Mouse (Mus musculus): ENCODE data around the gene Reps1. TPM values are rescaled to one million over a fixed set of nuclear protein-coding genes. Genes with fewer than 3 reads are reported as not detected.
A peak's percentile ranks its signal among the peaks of the same experiment; 100 is the strongest.

Gene Reps1
- 10 to 100 TPM; 65.3 to 73.0 TPM for total RNA-seq (2021)
- long read RNA-seq, experiment 1, transcript Reps1-201 (20 exons, 2,595 nt) = major isoform, 13 of 50 reads
- long read RNA-seq, experiment 1, transcript Reps1-210 (19 exons, 2,537 nt) = minor isoform, 6 of 50 reads
- long read RNA-seq, experiment 1, partial matches to known transcripts = 5 of 50 reads
- long read RNA-seq, experiment 1, other reads (novel, unspliced or antisense) = 26 of 50 reads
- long read RNA-seq, experiment 2, transcript Reps1-201 (20 exons, 2,595 nt) = major isoform, 14 of 58 reads
- long read RNA-seq, experiment 2, partial matches to known transcripts = 7 of 58 reads
- long read RNA-seq, experiment 2, other reads (novel, unspliced or antisense) = 33 of 58 reads

GRCm38 (mm10) chr10:18055696-18056390 lies at the start of gene Reps1:
TSS of gene Reps1 (plus strand) at chr10:18055861.
- peak; percentile 36 to 50 for DNase-seq (ENCODE audit: extremely low spot score in 1 of 2, low spot score in 2 of 2)
- no peak for TF ChIP-seq CTCF (IDR thresholded peaks at IDR 0.05)
- H3K4me3 ChIP-seq = peak within 1 kb of the TSS; percentile 95
- intact Hi-C loops (cut with DNase I) = loop anchor here (1.0 to 10.0 kb wide), 5 partner anchors 33 to 321 kb away; partner anchors contain the start of genes Abracl and Heca
- peak within 1 kb of the TSS; percentile 86 for H3K27ac ChIP-seq

GRCm38 (mm10) chr10:18006756-18007155 lies 48.9 kb upstream of the Reps1 start:
- no peak for TF ChIP-seq CTCF (IDR thresholded peaks at IDR 0.05)
- Histone ChIP-seq H3K27ac (no peak overlapping the region), H3K4me3 (no peak overlapping the region)
- DNase-seq (ENCODE audit: extremely low spot score in 1 of 2, low spot score in 2 of 2) = no peak
- intact Hi-C loops (cut with DNase I) = loop anchor here (5.0 kb wide), 1 partner anchor 99 kb away; no protein-coding TSS in a partner anchor

- Histone ChIP-seq H3K4me3 (no peak overlapping the region), H3K27ac (peak overlapping the region; percentile 28; the same call in 1 of the 2 replicates)
- no peak for DNase-seq (ENCODE audit: extremely low spot score in 1 of 2, low spot score in 2 of 2)
- TF ChIP-seq CTCF (IDR thresholded peaks at IDR 0.05) = no peak
- intact Hi-C loops (cut with DNase I) = loop anchor here (5.0 kb wide), 1 partner anchor 100 kb away; no protein-coding TSS in a partner anchor
These were observed 48.4 kb upstream of the Reps1 start for GRCm38 (mm10) chr10:18007243-18007642.

- TF ChIP-seq CTCF (IDR thresholded peaks at IDR 0.05) = no peak
- no peak for DNase-seq (ENCODE audit: extremely low spot score in 1 of 2, low spot score in 2 of 2)
- intact Hi-C loops (cut with DNase I) = loop anchor here (1.0 to 5.0 kb wide), 2 partner anchors 58 to 101 kb away; no protein-coding TSS in a partner anchor
- no peak overlapping the region for H3K27ac ChIP-seq
- no peak overlapping the region for H3K4me3 ChIP-seq
These were observed 47.5 kb upstream of the Reps1 start for GRCm38 (mm10) chr10:18008118-18008517.

- TF ChIP-seq CTCF (IDR thresholded peaks at IDR 0.05) = no peak
- Histone ChIP-seq H3K27ac (no peak overlapping the region), H3K4me3 (no peak overlapping the region)
- no peak for DNase-seq (ENCODE audit: extremely low spot score in 1 of 2, low spot score in 2 of 2)
- intact Hi-C loops (cut with DNase I) = loop anchor here (5.0 kb wide), 1 partner anchor 102 kb away; no protein-coding TSS in a partner anchor
These were observed 45.9 kb upstream of the Reps1 start for GRCm38 (mm10) chr10:18009744-18010143.

GRCm38 (mm10) chr10:18011761-18012160 lies 43.9 kb upstream of the Reps1 start:
- no peak for TF ChIP-seq CTCF (IDR thresholded peaks at IDR 0.05)
- intact Hi-C loops (cut with DNase I) = no loop called here
- DNase-seq (ENCODE audit: extremely low spot score in 1 of 2, low spot score in 2 of 2) = no peak
- H3K27ac ChIP-seq = no peak overlapping the region
- H3K4me3 ChIP-seq = no peak overlapping the region

GRCm38 (mm10) chr10:18020443-18020842 lies 35.2 kb upstream of the Reps1 start:
- TF ChIP-seq CTCF (IDR thresholded peaks at IDR 0.05) = no peak
- DNase-seq (ENCODE audit: extremely low spot score in 1 of 2, low spot score in 2 of 2) = no peak
- Histone ChIP-seq H3K4me3 (no peak overlapping the region), H3K27ac (no peak overlapping the region)
- intact Hi-C loops (cut with DNase I) = loop anchor here (2.0 kb wide), 1 partner anchor 72 kb away; the partner anchor contains the start of gene Heca

- DNase-seq (ENCODE audit: extremely low spot score in 1 of 2, low spot score in 2 of 2) = no peak
- intact Hi-C loops (cut with DNase I) = loop anchor here (2.0 kb wide), 1 partner anchor 72 kb away; the partner anchor contains the start of gene Heca
These were observed 34.8 kb upstream of the Reps1 start for GRCm38 (mm10) chr10:18020846-18021245.

GRCm38 (mm10) chr10:18021576-18022311 lies 33.9 kb upstream of the Reps1 start:
- peak overlapping the region; percentile 82 for H3K4me3 ChIP-seq
- no peak for DNase-seq (ENCODE audit: extremely low spot score in 1 of 2, low spot score in 2 of 2)
- intact Hi-C loops (cut with DNase I) = loop anchor here (2.0 kb wide), 2 partner anchors 33 to 73 kb away; partner anchors contain the start of genes Heca and Reps1
- H3K27ac ChIP-seq = peak overlapping the region; percentile 90
- TF ChIP-seq CTCF (IDR thresholded peaks at IDR 0.05) = no peak

More at GRCm38 (mm10) chr10:18020846-18021245, 34.8 kb upstream of the Reps1 start:
- no peak overlapping the region; the same call in 1 of the 2 replicates for H3K27ac ChIP-seq
- no peak overlapping the region; the same call in 1 of the 2 replicates for H3K4me3 ChIP-seq
- TF ChIP-seq CTCF (IDR thresholded peaks at IDR 0.05) = no peak

GRCm38 (mm10) chr10:18022312-18022711 lies 33.3 kb upstream of the Reps1 start:
- Histone ChIP-seq H3K4me3 (peak overlapping the region; percentile 82), H3K27ac (peak overlapping the region; percentile 90)
- DNase-seq (ENCODE audit: extremely low spot score in 1 of 2, low spot score in 2 of 2) = peak; percentile 36 to 40
- no peak for TF ChIP-seq CTCF (IDR thresholded peaks at IDR 0.05)
- intact Hi-C loops (cut with DNase I) = loop anchor here (2.0 kb wide), 1 partner anchor 32 kb away; the partner anchor contains the start of gene Reps1

GRCm38 (mm10) chr10:18022741-18023347 lies 32.8 kb upstream of the Reps1 start, which contains the start of gene Abracl:
TSS of gene Abracl (minus strand) at chr10:18023288.
- intact Hi-C loops (cut with DNase I) = loop anchor here (2.0 kb wide), 1 partner anchor 32 kb away; the partner anchor contains the start of gene Reps1
- Histone ChIP-seq H3K27ac (peak within 1 kb of the TSS; percentile 90), H3K4me3 (peak within 1 kb of the TSS; percentile 82)
- DNase-seq (ENCODE audit: extremely low spot score in 1 of 2, low spot score in 2 of 2) = peak; percentile 53 to 64
- peak; percentile 28 for TF ChIP-seq CTCF (IDR thresholded peaks at IDR 0.05)
